Mouse (Mus musculus): ENCODE data around the gene Bphl.

DNA sequence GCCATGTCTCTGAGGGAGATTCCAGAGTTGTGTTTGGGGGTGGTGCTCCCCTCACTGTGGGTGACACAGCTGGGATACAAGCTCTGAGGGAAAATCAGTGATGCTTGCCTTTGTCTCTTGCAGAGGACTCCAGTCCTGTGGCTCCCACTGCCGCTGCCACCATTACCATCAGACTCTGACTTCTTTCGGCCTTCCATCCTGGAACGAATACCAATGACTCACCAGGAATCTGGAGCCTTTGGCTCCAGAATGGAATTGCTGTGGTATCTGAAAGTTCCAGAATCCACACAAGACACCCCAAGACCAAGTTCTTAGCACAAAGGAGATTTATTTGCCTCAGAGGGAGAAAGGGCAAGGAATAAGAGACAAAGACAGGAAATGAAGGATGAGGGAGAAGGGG lies 75.7 kb downstream of the Bphl start:
- TF ChIP-seq CTCF (IDR thresholded peaks at IDR 0.05; ENCODE audit: borderline replicate concordance, extremely low read depth, insufficient read depth, insufficient read length) = no peak
- TF ChIP-seq POLR2A (IDR thresholded peaks at IDR 0.05; ENCODE audit: borderline replicate concordance, extremely low read depth, insufficient read depth, insufficient read length, poor library complexity, severe bottlenecking) = no peak

Data from brain, embryonic 14.5 days (tissue).